Mouse (Mus musculus) Patski (cell line): ENCODE results near the gene Col28a1. TPM values are rescaled to one million over a fixed set of nuclear protein-coding genes. Genes with fewer than 3 reads are reported as not detected.

ENCODE experiments used
- ATAC-seq: fragments of 100-300 bp; one replicate; pipeline ENCODE4 v1.8.0; 2021
- CTCF ChIA-PET: fragments of 350-600 bp; sonication (Branson Sonifier 250); formaldehyde crosslinking; loops from one replicate; lab custom pipeline; 2022; ENCODE audit warnings: inconsistent platforms; lab: Charles Lee
- POLR2A ChIA-PET: fragments of 350-600 bp; sonication (Branson Sonifier 250); formaldehyde crosslinking; loops from one replicate; lab custom pipeline; 2022; ENCODE audit warnings: antibody characterized with exemption, inconsistent platforms; lab: Charles Lee
- DNase-seq: peaks from one replicate; pipeline ENCODE4 v3.0.0-alpha.2; 2011; ENCODE audit warnings: low read depth, low spot score
- H3K27me3 ChIP-seq: fragments of 371-371 bp; one replicate; pipeline ENCODE4 v1.5.1; 2021
- CTCF ChIP-seq: fragments of 100-300 bp; IDR thresholded peaks from one replicate; pipeline ENCODE4 v1.5.1; 2021
- in situ Hi-C: fragments of 300-500 bp; cut with MboI; formaldehyde crosslinking; loops from 3 replicates; pipeline ENCODE4 v1.11.1; 2018; ENCODE audit warnings: low pct_unique_long_range_greater_than_20kb, mixed read lengths
- polyA plus RNA-seq: library from polyadenylated mRNA; unstranded; gene quantifications from one replicate; pipeline ENCODE4 v1.2.3, GENCODE M21; 2021

The Col28a1 gene
- polyA plus RNA-seq, 1 experiment from 2014 or later, result not detected

GRCm38 (mm10) chr6:7951778-7952177 is 240.6 kb downstream of the Col28a1 start:
- DNase-seq, result no peak
- CTCF ChIA-PET, result no interaction called here
- in situ Hi-C loops, result no loop called here
- no peaks in the 10 kb centered on the region for H3K27me3 ChIP-seq
- POLR2A ChIA-PET, result no interaction called here
- no peak for ATAC-seq
- no peak for TF ChIP-seq CTCF

Other genes with a start within 250 kb of the Col28a1 start
- gene Mios, start 16.6 kb upstream of the Col28a1 start, polyA plus RNA-seq, result 9.9 TPM
- 52.2 TPM for gene Rpa3, start 66.6 kb upstream of the Col28a1 start, polyA plus RNA-seq
- gene Umad1, start 66.7 kb upstream of the Col28a1 start, polyA plus RNA-seq, result 8.9 TPM
- gene Gm45062, start 66.8 kb upstream of the Col28a1 start, polyA plus RNA-seq, result 3.9 TPM